Mouse (Mus musculus) spleen, adult 2 months (tissue): Measurements from ENCODE around the gene Gtpbp1. TPM values are rescaled to one million over a fixed set of nuclear protein-coding genes. Genes with fewer than 3 reads are reported as not detected.

Experiments
- DNase-seq, 2 experiments: peaks; one replicate each; pipeline versions ENCODE4 v3.0.0 to v3.0.0-alpha.2; 2012 to 2021; ENCODE audit warnings: low spot score in 2 of 2, low read depth in 1 of 2
- H3K27ac ChIP-seq: fragments of 200-500 bp; 2 replicates; pipeline ENCODE4 v1.5.1; 2012; ENCODE audit warnings: low read length, inconsistent platforms; ENCODE audit not compliant: insufficient read depth
- H3K27me3 ChIP-seq: fragments of 200-500 bp; 2 replicates; pipeline ENCODE4 v1.6.1; 2012; ENCODE audit warnings: mild to moderate bottlenecking, moderate library complexity, low read length, inconsistent platforms; ENCODE audit not compliant: control insufficient read depth, insufficient read depth
- H3K36me3 ChIP-seq: fragments of 200-500 bp; 2 replicates; pipeline ENCODE4 v1.6.1; 2012; ENCODE audit warnings: mild to moderate bottlenecking, low read length, inconsistent platforms; ENCODE audit not compliant: control insufficient read depth, insufficient read depth
- H3K4me1 ChIP-seq: fragments of 200-500 bp; 2 replicates; pipeline ENCODE4 v1.6.1; 2011; ENCODE audit warnings: inconsistent platforms; ENCODE audit not compliant: control insufficient read depth, insufficient read depth, insufficient read length
- H3K4me3 ChIP-seq: fragments of 200-500 bp; 2 replicates; pipeline ENCODE4 v1.5.1; 2011; ENCODE audit warnings: mild to moderate bottlenecking, inconsistent platforms; ENCODE audit not compliant: insufficient read depth, insufficient read length; ENCODE audit errors: extremely low read depth
- CTCF ChIP-seq: fragments of 200-500 bp; IDR thresholded peaks from 2 replicates; pipeline ENCODE4 v1.5.1; 2011; ENCODE audit warnings: mild to moderate bottlenecking, inconsistent platforms; ENCODE audit not compliant: insufficient read depth, insufficient read length, insufficient replicate concordance; ENCODE audit errors: extremely low read depth
- POLR2A ChIP-seq: fragments of 200-500 bp; IDR thresholded peaks from 2 replicates; pipeline ENCODE4 v1.6.1; 2011; ENCODE audit warnings: low read depth, low read length, inconsistent platforms
- WGBS: fragments of 180-500 bp; shearing (Covaris S2); methylation state at CpG from one replicate; pipeline ENCODE4 v1.1.7; 2018; 5-methylcytosine and 5-hydroxymethylcytosine counted together
- polyA plus RNA-seq: library from polyadenylated mRNA; depleted of rRNA; stranded (reverse); fragments of >200 nt; gene quantifications from 2 replicates; pipeline ENCODE4 v1.2.3, GENCODE M21; 2012

Gene Gtpbp1
- polyA plus RNA-seq, 1 experiment, result 40.3 TPM

DNA sequence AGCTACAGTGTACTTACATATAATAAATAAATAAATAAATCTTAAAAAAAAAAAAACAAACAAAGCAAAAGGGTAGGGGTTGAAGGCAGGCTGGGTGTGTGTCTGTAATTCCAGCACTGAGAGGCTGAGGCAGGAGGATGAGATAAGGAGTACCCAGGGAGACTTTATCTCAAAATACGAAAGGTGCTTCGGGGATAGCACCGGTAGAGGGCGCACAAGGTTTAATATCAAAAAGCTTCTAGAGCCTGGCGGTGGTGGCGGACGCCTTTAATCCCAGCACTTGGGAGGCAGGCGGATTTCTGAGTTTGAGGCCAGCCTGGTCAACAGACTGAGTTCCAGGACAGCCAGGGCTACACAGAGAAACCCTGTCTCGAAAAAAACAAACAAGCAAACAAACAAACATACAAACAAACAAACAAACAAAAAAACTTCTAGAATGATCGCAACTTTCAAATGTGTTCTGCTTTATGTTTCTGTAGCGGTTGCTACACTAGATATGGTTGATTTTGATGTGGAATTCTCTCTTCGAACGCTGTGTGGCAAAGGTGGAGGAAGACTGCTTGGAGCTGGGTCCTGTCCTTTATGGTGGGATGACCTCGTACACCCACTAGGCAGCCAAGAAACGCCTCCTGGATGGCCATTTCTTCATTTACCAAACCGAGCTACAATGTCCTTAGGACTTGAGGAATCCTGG is 32.7 kb upstream of the Gtpbp1 start:
- Histone ChIP-seq H3K27me3 (no peaks in the 10 kb centered on the region), H3K4me1 (no peaks in the 10 kb centered on the region), H3K4me3 (peak overlapping the region; percentile 85), H3K27ac (peak overlapping the region; percentile 95), H3K36me3 (no peaks in the 10 kb centered on the region)
- DNase-seq, result peak; percentile 62 to 79
- 1% methylated on average over 16 of the region's 16 CpGs for WGBS
- TF ChIP-seq CTCF (peak; percentile 40; the same call in 1 of the 2 replicates), POLR2A (no peak)

DNA sequence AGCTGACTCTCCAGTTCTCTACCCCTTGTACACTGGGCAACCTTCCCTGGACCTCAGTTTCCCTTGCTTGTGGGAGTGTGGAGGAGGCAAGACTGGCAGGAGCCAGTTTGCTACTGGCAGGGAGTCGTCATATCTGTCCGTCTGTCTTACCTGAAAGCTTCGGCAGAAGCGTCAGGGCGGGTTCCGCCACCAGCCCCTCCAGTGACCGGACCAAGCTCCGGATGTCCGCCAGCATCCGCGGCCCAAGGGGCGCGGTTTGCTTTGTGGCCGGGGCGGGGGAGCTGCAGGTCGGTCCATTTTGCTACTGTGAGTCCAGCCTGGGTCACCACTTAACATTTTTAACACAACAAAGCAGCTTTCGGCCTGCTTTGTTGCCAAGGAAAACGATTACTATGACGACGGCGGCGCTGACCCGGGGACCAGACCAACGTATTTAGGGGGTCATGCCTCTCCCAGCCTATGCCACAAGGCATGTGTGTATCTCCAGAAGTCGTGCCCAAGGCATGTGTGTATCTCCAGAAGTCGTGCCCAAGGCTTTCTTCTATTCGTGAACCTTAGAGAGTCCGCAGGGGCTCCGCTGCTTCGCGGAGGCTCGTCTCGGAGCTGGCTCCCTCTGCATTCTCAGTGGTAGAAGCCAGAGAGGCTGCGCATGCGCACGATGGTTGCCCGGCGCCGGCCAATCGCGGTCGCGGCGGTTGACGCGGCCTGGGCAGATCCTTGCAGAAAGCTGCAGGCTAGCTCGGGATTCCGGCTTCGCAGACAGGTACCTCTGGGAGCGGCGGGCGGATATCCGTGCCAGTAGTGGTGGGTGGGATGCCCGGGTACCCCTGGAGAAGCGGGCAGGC is 31.9 kb upstream of the Gtpbp1 start, which contains the start of the genes Fam227a and Cby1:
Fam227a (minus strand) TSS at position 426 of the 845 bp plus-strand sequence.
Cby1 (plus strand) TSS at position 669 of the 845 bp plus-strand sequence.
- no peak for TF ChIP-seq POLR2A
- Histone ChIP-seq H3K36me3 (no peaks in the 10 kb centered on the region), H3K27me3 (no peaks in the 10 kb centered on the region), H3K27ac (peak within 1 kb of the TSS; percentile 95), H3K4me1 (no peaks in the 10 kb centered on the region), H3K4me3 (peak within 1 kb of the TSS; percentile 85)
- under 1% methylated on average over 55 of the region's 55 CpGs for WGBS
- peak; percentile 81 to 90 for DNase-seq

DNA sequence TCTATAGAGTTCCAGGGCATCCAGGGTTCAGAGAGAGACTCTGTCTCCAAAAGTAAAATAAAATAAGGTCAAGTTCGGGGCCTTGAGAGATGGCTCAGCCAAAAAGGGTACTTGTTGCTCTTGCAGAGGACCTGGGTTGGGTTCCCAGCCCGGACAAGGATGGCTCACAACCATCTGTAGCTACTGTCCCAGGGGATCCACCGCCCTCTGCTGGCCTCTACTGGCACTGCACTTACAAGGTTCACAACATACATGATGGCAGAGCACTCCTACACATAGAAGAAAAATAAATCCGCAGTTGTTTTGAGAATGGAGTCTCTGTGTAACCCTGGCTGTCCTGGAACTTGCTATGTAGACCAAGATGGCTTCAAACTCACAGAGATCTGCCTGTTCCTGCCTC is 28.8 kb upstream of the Gtpbp1 start:
- H3K27ac ChIP-seq, result no peak overlapping the region
- TF ChIP-seq POLR2A (no peak), CTCF (no peak)
- no peak overlapping the region for H3K4me3 ChIP-seq
- no peaks in the 10 kb centered on the region for H3K4me1 ChIP-seq
- H3K27me3 ChIP-seq, result no peaks in the 10 kb centered on the region
- H3K36me3 ChIP-seq, result no peaks in the 10 kb centered on the region
- peak in 1 of 2 experiments; percentile 41 for DNase-seq
- WGBS, result 80% methylated on average over 4 of the region's 4 CpGs

DNA sequence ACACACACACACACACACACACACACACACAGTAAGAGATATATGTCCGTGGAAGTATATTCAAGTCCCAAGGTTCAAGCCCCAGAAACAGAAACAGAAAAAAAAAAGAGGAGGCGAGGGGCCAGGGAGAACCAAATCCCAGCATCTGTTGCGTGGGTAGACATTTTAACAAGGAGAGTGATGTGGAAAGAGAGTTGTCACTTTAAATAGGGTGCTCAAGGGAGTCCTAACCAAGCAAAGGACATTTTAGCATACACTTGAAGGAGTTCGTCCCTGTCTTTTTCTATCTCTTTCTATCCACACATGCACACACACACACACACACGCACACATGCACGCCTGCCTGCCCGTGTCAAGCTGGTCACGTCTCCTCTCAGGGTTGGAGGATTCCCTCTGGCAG is 26.0 kb upstream of the Gtpbp1 start:
- no peaks in the 10 kb centered on the region for H3K36me3 ChIP-seq
- no peak for TF ChIP-seq CTCF
- no peak for TF ChIP-seq POLR2A
- no peak overlapping the region for H3K4me3 ChIP-seq
- H3K27ac ChIP-seq, result no peak overlapping the region
- WGBS, result 97% methylated on average over 8 of the region's 8 CpGs
- no peak for DNase-seq
- no peaks in the 10 kb centered on the region for H3K4me1 ChIP-seq
- no peaks in the 10 kb centered on the region for H3K27me3 ChIP-seq

DNA sequence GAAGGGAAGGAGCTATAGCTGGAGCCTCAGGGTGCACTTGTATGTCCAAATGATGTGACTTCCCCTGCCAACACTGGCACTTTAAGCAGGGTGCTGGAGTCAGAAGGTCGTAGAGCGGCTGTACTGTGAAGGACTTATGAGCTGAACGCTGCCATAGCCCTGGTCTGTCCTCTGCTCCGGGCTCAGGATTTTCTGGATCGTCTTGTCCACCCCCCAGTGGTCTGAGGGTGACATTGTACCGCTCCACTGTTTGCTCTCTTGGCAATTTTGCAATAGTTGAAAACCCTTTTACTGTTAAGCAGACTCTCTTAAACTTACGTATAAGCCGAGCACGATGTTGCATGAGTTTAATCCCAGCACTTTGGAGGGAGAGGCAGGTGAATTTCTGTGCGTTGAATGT is 21.4 kb upstream of the Gtpbp1 start:
- Histone ChIP-seq H3K36me3 (peaks cover 7% of the 10 kb centered on the region), H3K27me3 (0 out of 2 replicates have a peak, but pooled peaks cover 1% of the 10 kb centered on the region), H3K27ac (no peak overlapping the region), H3K4me3 (no peak overlapping the region), H3K4me1 (peaks cover 2% of the 10 kb centered on the region; the same call in 1 of the 2 replicates)
- WGBS, result 89% methylated on average over 10 of the region's 10 CpGs
- TF ChIP-seq CTCF (no peak), POLR2A (no peak)
- no peak for DNase-seq

DNA sequence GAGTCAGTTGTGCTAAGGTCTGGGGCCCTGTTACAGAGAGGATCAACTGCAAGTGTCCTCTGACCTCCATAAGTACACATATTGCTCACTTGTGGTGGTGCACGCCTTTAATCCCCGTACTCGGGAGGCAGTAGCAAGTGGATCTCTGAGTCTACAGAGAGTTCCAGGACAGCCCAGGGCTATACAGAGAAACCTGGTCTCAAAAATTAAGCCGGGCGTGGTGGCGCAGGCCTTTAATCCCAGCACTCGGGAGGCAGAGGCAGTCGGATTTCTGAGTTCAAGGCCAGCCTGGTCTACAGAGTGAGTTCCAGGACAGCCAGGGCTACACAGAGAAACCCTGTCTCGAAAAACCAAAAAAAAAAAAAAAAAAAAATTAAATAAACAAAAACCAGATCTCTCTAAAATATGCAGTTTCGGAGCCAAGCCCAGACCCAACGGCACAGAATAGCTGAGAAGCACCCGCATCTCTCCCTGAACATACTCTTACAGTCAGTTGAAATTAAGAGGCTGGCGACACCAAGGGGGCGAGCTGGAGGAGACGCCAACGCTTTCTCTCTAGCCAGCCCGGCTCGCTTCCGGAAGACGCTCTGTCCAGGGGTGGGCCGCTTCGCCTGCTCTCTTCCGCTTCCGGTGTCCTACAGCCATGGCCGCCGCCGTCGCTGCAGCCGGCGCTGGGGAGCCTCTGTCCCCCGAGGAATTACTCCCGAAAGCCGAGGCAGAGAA is 20.2 kb upstream of the Gtpbp1 start, which contains the start of gene Tomm22:
Tomm22 (plus strand) TSS at position 613 of the 723 bp plus-strand sequence.
- Histone ChIP-seq H3K4me1 (peaks cover 2% of the 10 kb centered on the region; the same call in 1 of the 2 replicates), H3K27ac (no peak within 1 kb of the TSS), H3K27me3 (0 out of 2 replicates have a peak, but pooled peaks cover 1% of the 10 kb centered on the region), H3K36me3 (peaks cover 15% of the 10 kb centered on the region), H3K4me3 (peak within 1 kb of the TSS; percentile 99)
- WGBS, result 21% methylated on average over 33 of the region's 33 CpGs
- DNase-seq, result peak; percentile 86 to 90
- TF ChIP-seq CTCF (peak; percentile 73), POLR2A (peak; percentile 43)
